Comparison of ENCODE assay signal across 8 mouse cellular contexts in the genomic region with DNA sequence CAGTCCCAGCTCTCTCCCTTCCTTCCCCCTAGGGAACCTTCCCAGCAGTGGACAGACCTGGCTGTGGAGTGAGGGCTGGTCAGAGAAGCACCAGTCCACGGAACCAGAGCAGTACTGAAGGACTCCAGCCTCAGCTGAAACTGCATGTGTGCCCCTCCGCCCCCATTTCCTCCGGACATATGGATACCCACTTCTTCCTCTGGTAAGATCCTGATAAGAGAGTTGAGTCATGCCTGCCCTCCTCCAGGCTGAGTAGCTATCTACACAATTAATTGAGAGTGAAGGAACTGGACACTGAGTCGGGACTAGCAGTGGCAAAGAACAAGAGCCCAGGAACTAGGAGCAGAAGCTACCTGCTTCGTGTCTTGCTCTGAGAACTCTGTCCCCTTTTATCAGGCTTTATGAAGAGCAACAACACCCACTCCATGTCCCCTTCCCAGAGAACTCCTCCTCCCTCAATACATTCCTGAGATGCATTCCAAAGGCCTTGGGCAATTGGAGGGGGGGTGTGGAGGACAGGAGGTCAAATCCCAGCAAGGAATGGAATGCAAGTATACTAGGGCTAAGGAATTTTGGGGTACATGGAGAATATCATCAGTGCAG. TPM values are rescaled to one million over a fixed set of nuclear protein-coding genes. Genes with fewer than 3 reads are reported as not detected.
A peak's percentile ranks its signal among the peaks of the same experiment; 100 is the strongest.
DNase-seq lines count a peak whose midpoint lies in the region; ATAC-seq lines count a peak whose summit lies in the region.

No protein-coding gene starts in this region.

- H3K4me1 ChIP-seq in midbrain, embryonic 12.5 days = peaks cover 38% of the 10 kb centered on the region
- peaks cover 22% of the 10 kb centered on the region for H3K4me1 ChIP-seq in midbrain, embryonic 14.5 days (ENCODE audit: control insufficient read depth, insufficient read depth, low read length)
- peaks cover 58% of the 10 kb centered on the region for H3K4me1 ChIP-seq in embryonic facial prominence, embryonic 10.5 days

- no peak overlapping the region for H3K27ac ChIP-seq in midbrain, embryonic 12.5 days (replicated peaks)
- no peak overlapping the region for H3K27ac ChIP-seq in midbrain, embryonic 14.5 days (replicated peaks; ENCODE audit: low read depth, low read length)
- H3K27ac ChIP-seq in embryonic facial prominence, embryonic 10.5 days (replicated peaks) = peak overlapping the region; percentile 87

- WGBS in midbrain, embryonic 12.5 days = 62% methylated on average over 5 of the region's 5 CpGs
- WGBS in midbrain, embryonic 14.5 days = 68% methylated on average over 5 of the region's 5 CpGs
- 22% methylated on average over 5 of the region's 5 CpGs for WGBS in embryonic facial prominence, embryonic 10.5 days

- H3K36me3 ChIP-seq in midbrain, embryonic 12.5 days = peaks cover 37% of the 10 kb centered on the region
- peaks cover 55% of the 10 kb centered on the region for H3K36me3 ChIP-seq in midbrain, embryonic 14.5 days (ENCODE audit: control insufficient read depth, insufficient read depth, low read length)
- peaks cover 48% of the 10 kb centered on the region for H3K36me3 ChIP-seq in embryonic facial prominence, embryonic 10.5 days (replicated peaks)

- no peak for ATAC-seq in midbrain, embryonic 12.5 days (ENCODE audit: low FRiP score, low read depth)
- no peak for ATAC-seq in midbrain, embryonic 14.5 days (ENCODE audit: low FRiP score, low TSS enrichment)
- no peak for ATAC-seq in megakaryocyte progenitor cell, adult 5-6 weeks (replicated peaks; ENCODE audit: poor library complexity)

- H3K27me3 ChIP-seq in midbrain, embryonic 12.5 days = no peaks in the 10 kb centered on the region
- H3K27me3 ChIP-seq in midbrain, embryonic 14.5 days (ENCODE audit: control insufficient read depth, insufficient read depth, low read length) = no peaks in the 10 kb centered on the region
- no peaks in the 10 kb centered on the region for H3K27me3 ChIP-seq in embryonic facial prominence, embryonic 10.5 days (replicated peaks; ENCODE audit: low read depth, poor library complexity, severe bottlenecking)

- H3K4me3 ChIP-seq in midbrain, embryonic 12.5 days = no peak overlapping the region
- H3K4me3 ChIP-seq in midbrain, embryonic 14.5 days (replicated peaks; ENCODE audit: low read depth, low read length) = no peak overlapping the region
- peak overlapping the region; percentile 94 for H3K4me3 ChIP-seq in embryonic facial prominence, embryonic 10.5 days

- no peak overlapping the region for H3K9ac ChIP-seq in midbrain, embryonic 12.5 days (replicated peaks)
- H3K9ac ChIP-seq in midbrain, embryonic 14.5 days (replicated peaks; ENCODE audit: low read length) = no peak overlapping the region

- DNase-seq in midbrain, embryonic 14.5 days = no peak
- DNase-seq in embryonic facial prominence, embryonic 10.5 days (ENCODE audit: low spot score) = peak; percentile 20
- peak; percentile 68 to 80 for DNase-seq in kidney, adult 8-10 months
- peak; percentile 79 for DNase-seq in lung, postnatal 10 days
- DNase-seq in thymus, postnatal 10 days (ENCODE audit: low spot score in 2 of 2) = no peak
- no peak for DNase-seq in right cerebral cortex, postnatal 10 days (ENCODE audit: low spot score in 2 of 2)

- peak overlapping the region; percentile 6; the same call in 1 of the 2 replicates for H3K4me2 ChIP-seq in midbrain, embryonic 12.5 days (replicated peaks)
- H3K4me2 ChIP-seq in midbrain, embryonic 14.5 days (ENCODE audit: low read length) = no peak overlapping the region

- no peaks in the 10 kb centered on the region for H3K9me3 ChIP-seq in midbrain, embryonic 12.5 days
- H3K9me3 ChIP-seq in midbrain, embryonic 14.5 days (ENCODE audit: control insufficient read depth, low read length) = no peaks in the 10 kb centered on the region
- no peaks in the 10 kb centered on the region for H3K9me3 ChIP-seq in embryonic facial prominence, embryonic 10.5 days

RNA-seq across cellular contexts. Expression of a gene that starts 4.0 kb away (rescaled TPM):
- 48.8 and 64.1 TPM in 2 replicates for polyA plus RNA-seq in midbrain, embryonic 12.5 days (2016; fragmentation: Nextera tagmentation; extraction: Ambion mirVana)
- 80.9 and 82.8 TPM in 2 replicates for polyA plus RNA-seq in midbrain, embryonic 14.5 days (2014; fragmentation: Nextera tagmentation; extraction: Ambion mirVana)
- polyA plus RNA-seq in embryonic facial prominence, embryonic 10.5 days (2016; fragmentation: Nextera tagmentation; extraction: Ambion mirVana) = 35.7 and 36.0 TPM in 2 replicates
- 8.9 and 10.3 TPM in 2 replicates for total RNA-seq in megakaryocyte progenitor cell, adult 5-6 weeks (2015)
- total RNA-seq in megakaryocyte progenitor cell, adult 5-6 weeks (2017) = 41.6 and 64.7 TPM in 2 replicates

RNA-seq across cellular contexts. Expression of a gene that starts 4.4 kb away (rescaled TPM):
- 64.5 and 64.6 TPM in 2 replicates for polyA plus RNA-seq in midbrain, embryonic 12.5 days (2016; fragmentation: Nextera tagmentation; extraction: Ambion mirVana)
- polyA plus RNA-seq in midbrain, embryonic 14.5 days (2014; fragmentation: Nextera tagmentation; extraction: Ambion mirVana) = 60.3 and 65.5 TPM in 2 replicates
- 53.1 and 53.5 TPM in 2 replicates for polyA plus RNA-seq in embryonic facial prominence, embryonic 10.5 days (2016; fragmentation: Nextera tagmentation; extraction: Ambion mirVana)
- total RNA-seq in megakaryocyte progenitor cell, adult 5-6 weeks (2015) = 125 and 138 TPM in 2 replicates
- 167 and 253 TPM in 2 replicates for total RNA-seq in megakaryocyte progenitor cell, adult 5-6 weeks (2017)

RNA-seq across cellular contexts. Expression of a gene that starts 20.4 kb away (rescaled TPM):
- polyA plus RNA-seq in midbrain, embryonic 12.5 days (2016; fragmentation: Nextera tagmentation; extraction: Ambion mirVana) = 31.8 and 37.2 TPM in 2 replicates
- polyA plus RNA-seq in midbrain, embryonic 14.5 days (2014; fragmentation: Nextera tagmentation; extraction: Ambion mirVana) = 27.2 and 28.5 TPM in 2 replicates
- polyA plus RNA-seq in embryonic facial prominence, embryonic 10.5 days (2016; fragmentation: Nextera tagmentation; extraction: Ambion mirVana) = 17.5 and 18.8 TPM in 2 replicates
- total RNA-seq in megakaryocyte progenitor cell, adult 5-6 weeks (2015) = 20.6 and 23.3 TPM in 2 replicates
- total RNA-seq in megakaryocyte progenitor cell, adult 5-6 weeks (2017) = 8.7 and 14.5 TPM in 2 replicates

RNA-seq across cellular contexts. Expression of a gene that starts 20.5 kb away (rescaled TPM):
- 49.2 and 52.6 TPM in 2 replicates for polyA plus RNA-seq in midbrain, embryonic 12.5 days (2016; fragmentation: Nextera tagmentation; extraction: Ambion mirVana)
- 50.5 and 53.4 TPM in 2 replicates for polyA plus RNA-seq in midbrain, embryonic 14.5 days (2014; fragmentation: Nextera tagmentation; extraction: Ambion mirVana)
- polyA plus RNA-seq in embryonic facial prominence, embryonic 10.5 days (2016; fragmentation: Nextera tagmentation; extraction: Ambion mirVana) = 26.6 and 28.0 TPM in 2 replicates
- total RNA-seq in megakaryocyte progenitor cell, adult 5-6 weeks (2015) = 4.8 and 9.3 TPM in 2 replicates
- total RNA-seq in megakaryocyte progenitor cell, adult 5-6 weeks (2017) = 7.2 and 8.1 TPM in 2 replicates

RNA-seq across cellular contexts. Expression of a gene that starts 26.2 kb away (rescaled TPM):
- polyA plus RNA-seq in midbrain, embryonic 12.5 days (2016; fragmentation: Nextera tagmentation; extraction: Ambion mirVana) = 0.51 and 1.8 TPM in 2 replicates
- 2.1 TPM in 2 replicates for polyA plus RNA-seq in midbrain, embryonic 14.5 days (2014; fragmentation: Nextera tagmentation; extraction: Ambion mirVana)
- 0.34 and 0.99 TPM in 2 replicates for polyA plus RNA-seq in embryonic facial prominence, embryonic 10.5 days (2016; fragmentation: Nextera tagmentation; extraction: Ambion mirVana)
- not detected in 2 replicates for total RNA-seq in megakaryocyte progenitor cell, adult 5-6 weeks (2015)
- not detected in 2 replicates for total RNA-seq in megakaryocyte progenitor cell, adult 5-6 weeks (2017)

Comparison
In these comparisons a context has a peak if more than half of its experiments do, and no peak if none do; other contexts are left out.
1. DNase-seq: peak in embryonic facial prominence, embryonic 10.5 days (single experiment), kidney, adult 8-10 months (2 of 2) and lung, postnatal 10 days (single experiment); none in midbrain, embryonic 14.5 days (single experiment), thymus, postnatal 10 days (0 of 2) and right cerebral cortex, postnatal 10 days (0 of 2).